Mouse (Mus musculus) cerebellum, adult 9-10 months (tissue): ENCODE results near the gene Zfp934.
"Not testable (repeated sequence)": the region's sequence is repeated elsewhere in the genome, so short reads cannot be mapped to it uniquely, and the experiment has no call there.

Experiments
- DNase-seq: peaks from one replicate; pipeline ENCODE4 v3.0.0; 2022

Zfp934 gene

DNA sequence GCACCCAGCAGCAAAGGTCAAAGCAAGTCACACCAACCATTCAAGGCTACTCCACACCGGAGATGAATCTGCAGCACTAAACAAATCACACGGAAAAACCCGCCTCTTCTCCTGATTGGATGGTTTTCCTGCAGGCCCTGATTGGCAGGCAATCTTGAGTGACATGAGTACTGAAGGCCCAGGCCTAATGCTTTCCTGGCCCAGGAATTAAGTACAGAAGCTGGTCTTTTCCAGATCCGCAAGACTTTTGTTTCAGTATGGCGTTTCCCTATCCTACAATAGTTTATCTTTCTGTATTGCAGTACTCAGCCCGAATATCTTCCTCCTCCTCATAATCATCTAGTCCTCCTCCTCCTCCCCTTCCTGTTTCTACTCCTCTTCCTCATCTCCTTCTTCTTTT, at the start of gene Zfp934:
Gene Zfp934 (minus strand): TSS at position 101 of the 400 bp plus-strand sequence.
- DNase-seq = not testable (repeated sequence)

DNA sequence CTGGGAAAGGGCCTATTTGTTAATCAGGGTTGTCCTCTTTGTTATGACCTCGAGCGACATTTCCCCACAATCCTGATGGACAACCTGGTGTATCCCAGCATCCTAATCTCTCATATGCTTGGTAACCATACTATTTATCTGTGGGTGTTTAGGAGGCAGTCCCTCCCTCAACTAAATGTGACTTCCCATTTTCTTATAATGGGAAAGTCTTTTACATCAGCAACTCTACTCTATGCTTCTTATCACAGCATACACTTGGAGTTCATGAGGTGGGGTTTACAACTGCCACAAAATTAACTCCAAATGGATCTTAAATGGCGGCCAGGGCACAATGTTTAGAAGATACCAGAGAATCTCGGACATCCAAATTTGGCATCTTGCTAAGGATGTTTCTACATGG, 46.5 kb upstream of the Zfp934 start:
- not testable (repeated sequence) for DNase-seq

DNA sequence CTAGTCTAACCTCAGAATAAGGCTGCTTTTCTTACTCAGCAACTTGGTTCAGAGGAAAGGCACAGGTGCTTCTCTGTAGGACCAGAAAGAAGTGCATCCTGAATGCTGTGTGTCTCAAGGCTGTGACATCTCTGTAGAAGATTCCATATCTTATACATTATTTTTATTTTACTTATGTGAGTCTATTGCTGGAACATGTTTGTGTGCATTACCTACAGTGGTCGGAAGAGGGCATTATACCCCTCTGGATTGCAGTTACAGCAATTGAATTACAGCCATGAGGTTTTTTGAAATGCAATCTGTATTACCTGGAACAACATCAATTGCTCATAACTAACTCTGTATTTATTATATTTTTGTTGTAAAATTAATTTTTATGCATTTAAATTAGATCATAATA, 9.3 kb downstream of the Zfp934 start:
- DNase-seq = not testable (repeated sequence)

DNA sequence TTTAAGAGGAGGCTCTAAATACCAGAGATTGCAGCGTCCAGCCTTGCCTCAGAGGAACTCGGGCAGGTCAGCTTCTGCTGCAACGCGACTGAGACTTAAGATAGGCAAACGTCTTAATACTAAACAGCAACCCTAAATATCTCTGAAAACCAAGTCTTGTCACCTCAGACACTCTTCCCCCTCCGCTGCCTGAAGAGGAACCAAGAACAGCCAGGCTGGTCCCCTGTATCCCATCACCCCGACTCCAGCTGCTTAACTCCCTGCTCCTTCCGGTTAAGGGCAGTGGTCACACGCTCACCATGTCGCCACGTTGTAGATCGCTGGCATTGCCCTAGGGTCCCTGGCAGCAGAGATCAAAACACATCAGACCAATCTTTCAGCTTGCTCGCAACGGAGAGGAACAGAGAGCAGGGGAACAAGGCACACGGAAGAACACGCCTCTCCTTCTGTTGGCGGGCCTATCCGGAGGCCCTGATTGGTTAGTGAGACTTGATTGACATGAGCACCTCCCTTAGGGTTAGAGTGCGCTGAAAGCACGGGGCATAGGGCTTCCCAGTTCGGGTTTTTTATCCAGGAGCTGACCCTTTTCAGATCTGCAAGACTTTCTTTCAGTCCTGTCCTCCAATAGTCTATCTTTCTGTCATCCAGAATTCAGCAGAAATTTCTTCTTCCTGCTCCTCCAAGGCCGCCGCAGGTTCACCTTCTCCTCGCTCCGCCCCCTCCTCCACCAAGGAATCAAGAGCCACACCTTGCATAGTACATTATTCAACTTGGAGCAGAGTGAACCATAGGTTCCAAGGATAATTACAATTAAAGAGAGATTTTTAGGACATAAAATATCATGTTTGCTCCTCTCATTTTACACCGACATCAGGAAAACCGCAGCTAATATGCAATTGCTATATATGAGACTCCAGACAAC, 12.5 kb downstream of the Zfp934 start, which contains the start of gene Zfp935:
Gene Zfp935 (minus strand): TSS at position 323 of the 922 bp plus-strand sequence.
- DNase-seq = peak; percentile 78

DNA sequence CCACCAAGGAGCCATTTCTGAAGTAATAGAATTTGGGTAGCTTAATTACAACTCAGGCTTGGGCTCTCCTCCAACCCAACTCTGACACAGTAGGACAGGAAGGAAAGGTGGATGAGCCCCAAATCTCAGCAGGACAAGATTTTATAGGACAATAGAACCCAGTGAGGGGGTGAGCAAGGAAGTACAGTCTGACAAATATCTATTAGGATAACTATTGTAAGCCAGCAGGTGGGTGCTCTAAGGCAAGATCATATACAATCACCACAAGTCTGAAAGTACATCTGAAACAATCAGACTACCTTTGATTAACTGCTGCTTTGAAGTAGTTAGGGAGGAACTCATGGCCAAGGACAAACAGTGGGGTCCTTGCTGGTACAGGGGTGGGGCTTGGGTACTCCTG, 40.9 kb downstream of the Zfp934 start:
- DNase-seq = not testable (repeated sequence)

DNA sequence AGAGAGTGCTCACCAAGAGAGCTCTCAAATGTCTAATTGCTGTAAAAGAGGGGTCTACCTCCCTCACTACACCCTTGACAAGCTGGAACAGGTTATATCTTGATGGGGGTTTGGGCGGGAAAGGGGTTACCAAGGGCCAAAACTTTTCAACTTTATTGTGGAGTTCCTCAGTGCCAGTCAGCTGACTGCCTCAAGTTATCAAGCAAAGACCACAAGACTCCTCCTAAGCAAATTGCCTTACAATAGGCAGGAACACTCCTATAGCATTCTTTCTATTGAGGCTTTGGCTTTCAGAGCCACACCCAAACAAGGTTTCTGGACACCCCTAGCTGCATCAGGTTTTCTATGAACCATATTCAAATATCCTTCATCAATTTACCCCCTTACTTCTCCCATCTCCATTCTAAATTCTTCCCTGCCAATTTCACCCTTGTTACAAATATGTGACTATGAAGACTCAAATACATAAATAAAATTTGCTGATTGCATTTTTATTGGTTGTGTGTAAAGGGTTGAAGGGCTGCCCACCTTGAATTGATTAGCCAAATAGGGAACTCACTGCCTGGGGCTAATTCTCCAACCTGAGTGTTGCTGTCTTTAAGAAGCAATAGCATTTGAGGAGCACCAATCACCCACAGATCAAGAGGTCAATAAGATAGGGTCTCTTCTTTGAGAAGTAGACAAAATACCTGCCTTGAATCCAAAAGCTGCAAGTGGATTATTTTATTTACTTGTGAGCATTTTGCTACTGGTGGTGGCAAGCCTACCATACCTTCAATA, 60.2 kb downstream of the Zfp934 start:
- DNase-seq = not testable (repeated sequence)

DNA sequence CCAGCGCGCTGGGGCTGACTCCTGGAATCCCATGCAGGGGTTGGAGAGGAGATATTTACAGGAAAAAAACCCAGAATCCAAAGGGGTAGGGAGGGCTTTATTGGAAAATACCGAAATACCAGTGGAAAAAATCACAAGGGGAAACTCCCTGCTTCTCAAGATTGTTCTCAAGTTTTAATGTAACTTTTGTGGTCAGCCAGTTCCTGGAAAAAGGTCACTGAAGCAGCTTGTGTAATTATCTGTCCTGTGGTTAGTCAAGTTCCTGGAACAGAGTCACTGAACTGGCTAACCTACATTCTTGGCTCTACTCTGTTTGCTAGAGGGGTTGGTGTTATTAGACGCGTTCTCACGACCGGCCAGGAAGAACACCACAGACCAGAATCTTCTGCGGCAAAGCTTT, 98.3 kb downstream of the Zfp934 start:
- not testable (repeated sequence) for DNase-seq

DNA sequence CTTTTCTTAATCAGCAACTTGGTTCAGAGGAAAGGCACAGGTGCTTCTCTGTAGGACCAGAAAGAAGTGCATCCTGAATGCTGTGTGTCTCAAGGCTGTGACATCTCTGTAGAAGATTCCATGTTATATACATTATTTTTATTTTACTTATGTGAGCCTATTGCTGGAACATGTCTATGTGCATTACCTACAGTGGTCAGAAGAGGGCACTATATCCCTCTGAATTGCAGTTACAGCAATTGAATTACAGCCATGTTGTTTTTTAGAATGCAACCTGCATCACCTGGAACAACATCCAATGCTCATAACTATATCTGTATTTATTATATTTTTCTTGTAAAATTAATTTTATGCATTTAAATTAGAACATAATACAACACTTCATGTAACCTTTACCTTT, 101.1 kb downstream of the Zfp934 start:
- DNase-seq = not testable (repeated sequence)

DNA sequence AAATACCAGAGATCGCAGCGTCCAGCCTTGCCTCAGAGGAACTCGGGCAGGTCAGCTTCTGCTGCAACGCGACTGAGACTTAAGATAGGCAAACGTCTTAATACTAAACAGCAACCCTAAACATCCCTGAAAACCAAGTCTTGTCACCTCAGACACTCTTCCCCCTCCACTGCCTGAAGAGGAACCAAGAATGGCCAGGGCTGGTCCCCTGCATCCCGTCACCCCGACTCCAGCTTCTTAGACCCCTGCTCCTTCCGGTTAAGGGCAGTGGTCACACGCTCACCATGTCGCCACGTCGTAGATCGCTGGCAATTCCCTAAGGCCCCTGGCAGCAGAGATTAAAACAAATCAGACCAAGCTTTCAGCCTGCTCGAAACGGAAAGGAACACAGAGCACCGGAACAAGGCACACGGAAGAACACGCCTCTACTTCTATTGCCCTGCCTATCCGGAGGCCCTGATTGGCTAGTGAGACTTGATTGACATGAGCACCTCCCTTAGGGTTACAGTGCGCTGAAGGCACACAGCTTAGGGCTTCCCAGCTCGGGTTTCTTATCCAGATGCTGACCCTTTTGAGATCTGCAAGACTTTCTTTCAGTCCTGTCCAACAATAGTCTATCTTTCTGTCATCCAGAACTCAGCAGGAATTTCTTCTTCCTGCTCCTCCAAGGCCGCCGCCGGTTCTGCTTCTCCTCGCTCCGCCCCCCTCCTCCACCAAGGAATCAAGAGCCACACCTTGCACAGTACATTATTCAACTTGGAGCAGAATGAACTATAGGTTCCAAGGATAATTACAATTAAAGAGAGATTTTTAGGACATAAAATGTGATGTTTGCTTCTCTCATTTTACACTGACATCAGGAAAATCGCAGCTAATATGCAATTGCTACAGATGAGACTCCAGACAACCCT, 104.3 kb downstream of the Zfp934 start, which contains the start of gene Gm49359:
Gene Gm49359 (minus strand): TSS at position 409 of the 911 bp plus-strand sequence.
- peak; percentile 94 for DNase-seq
